Mouse (Mus musculus): Measurements from ENCODE around the gene Slfn4.

Gene Slfn4

DNA sequence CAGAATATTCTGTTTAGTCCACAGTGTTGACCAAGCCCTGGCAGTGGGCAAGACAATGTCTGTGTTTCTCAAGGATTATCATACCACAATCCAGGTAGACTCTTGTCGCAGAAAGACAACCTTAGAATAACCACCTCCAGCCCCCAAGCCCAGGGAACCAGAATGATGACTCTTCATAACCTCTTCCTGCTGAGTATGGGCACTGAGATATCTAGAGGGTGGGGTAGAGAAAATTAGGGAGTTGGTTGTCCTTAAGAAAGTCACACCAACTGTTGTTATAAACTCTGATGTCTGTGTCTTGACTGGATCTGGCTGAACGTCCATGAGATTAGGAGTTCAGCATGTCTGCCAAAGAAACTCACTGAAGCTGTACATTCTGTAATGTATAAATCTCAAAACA, 63.4 kb downstream of the Slfn4 start:
- Histone ChIP-seq H3K4me1 (replicated peaks; ENCODE audit: low read depth, low read length) (peaks cover 26% of the 10 kb centered on the region), H3K36me3 (ENCODE audit: insufficient read depth, low read length) (no peaks in the 10 kb centered on the region), H3K9me3 (ENCODE audit: low read length) (peaks cover 34% of the 10 kb centered on the region), H3K4me3 (replicated peaks; ENCODE audit: low read length) (no peak overlapping the region), H3K27me3 (ENCODE audit: insufficient read depth, low read length) (no peaks in the 10 kb centered on the region)
- TF ChIP-seq NANOG (IDR thresholded peaks at IDR 0.05; ENCODE audit: borderline replicate concordance, low read length) (no peak), POU5F1 (IDR thresholded peaks at IDR 0.05; ENCODE audit: borderline replicate concordance, low read length) (no peak), CTCF (conservative IDR thresholded peaks at IDR 0.05; ENCODE audit: low read length) (no peak)

DNA sequence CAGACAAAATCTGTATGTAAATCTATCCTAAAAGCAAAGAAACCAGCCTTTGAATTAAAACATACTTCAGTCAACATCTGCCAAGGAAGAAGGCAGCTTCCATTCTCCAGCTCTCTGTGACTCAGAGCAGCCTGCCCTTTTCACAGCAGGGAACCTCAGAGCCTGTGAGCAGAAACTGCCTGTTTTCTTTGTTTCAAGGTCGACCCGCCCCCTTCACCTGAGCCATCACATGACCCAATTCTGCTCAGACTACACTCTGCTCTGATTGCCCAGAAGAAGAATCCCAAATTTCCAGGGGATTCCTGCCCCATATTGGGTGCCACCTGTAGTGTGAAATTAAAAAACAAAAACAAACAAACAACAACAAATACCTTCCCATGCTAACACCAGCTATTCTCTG, 64.8 kb downstream of the Slfn4 start:
- H3K4me1 ChIP-seq (replicated peaks; ENCODE audit: low read depth, low read length), result peaks cover 26% of the 10 kb centered on the region
- no peak overlapping the region for H3K4me3 ChIP-seq (replicated peaks; ENCODE audit: low read length)
- H3K27me3 ChIP-seq (ENCODE audit: insufficient read depth, low read length), result no peaks in the 10 kb centered on the region
- TF ChIP-seq POU5F1 (IDR thresholded peaks at IDR 0.05; ENCODE audit: borderline replicate concordance, low read length) (no peak), CTCF (conservative IDR thresholded peaks at IDR 0.05; ENCODE audit: low read length) (no peak), NANOG (IDR thresholded peaks at IDR 0.05; ENCODE audit: borderline replicate concordance, low read length) (no peak)
- no peaks in the 10 kb centered on the region for H3K36me3 ChIP-seq (ENCODE audit: insufficient read depth, low read length)
- peaks cover 24% of the 10 kb centered on the region for H3K9me3 ChIP-seq (ENCODE audit: low read length)
